Mouse (Mus musculus): ENCODE data around the gene Scap.

DNA sequence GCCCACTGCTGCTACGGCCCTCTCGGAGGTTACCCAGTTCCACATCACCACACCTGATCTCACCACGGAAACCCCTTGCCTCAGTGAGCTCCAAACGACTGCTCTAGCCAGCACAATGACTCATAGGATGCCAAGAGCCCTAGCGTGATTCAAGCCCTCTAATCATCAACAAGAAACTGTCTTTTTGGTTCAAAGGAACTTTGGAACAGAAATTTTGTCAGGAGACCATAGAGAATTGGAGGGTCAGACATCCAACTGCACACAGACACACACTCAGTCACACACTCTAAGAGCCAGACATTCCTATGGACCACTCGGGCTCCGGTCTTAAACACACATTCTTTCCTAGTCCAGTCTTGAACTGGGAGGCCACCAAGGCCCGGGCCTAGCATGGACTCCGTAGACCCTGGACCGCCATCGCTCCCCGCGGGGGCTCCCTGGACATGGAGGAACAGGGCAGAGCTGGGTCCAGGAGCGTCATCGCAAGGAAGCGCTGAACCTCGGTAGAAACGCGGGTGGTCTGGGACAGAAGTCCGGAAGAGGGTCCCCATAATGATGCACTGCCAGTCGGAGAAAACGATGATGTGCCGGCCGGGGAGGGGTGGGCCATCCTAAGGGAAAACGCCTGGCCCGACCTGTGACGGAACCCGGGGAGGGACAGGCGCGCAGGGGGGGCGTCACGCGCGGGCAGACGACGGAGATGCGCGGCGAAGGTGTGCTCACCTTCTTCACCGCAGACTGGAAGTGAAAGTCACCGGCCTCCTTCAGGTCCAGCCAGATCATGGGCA lies 74.4 kb downstream of the Scap start:
- no peak for TF ChIP-seq CTCF (IDR thresholded peaks at IDR 0.05; ENCODE audit: low read depth)
- no peak for TF ChIP-seq EP300 (optimal IDR thresholded peaks at IDR 0.05)

All from stomach, postnatal 0 days (tissue).